28 mouse cellular contexts compared by ENCODE assay signal in the genomic region with DNA sequence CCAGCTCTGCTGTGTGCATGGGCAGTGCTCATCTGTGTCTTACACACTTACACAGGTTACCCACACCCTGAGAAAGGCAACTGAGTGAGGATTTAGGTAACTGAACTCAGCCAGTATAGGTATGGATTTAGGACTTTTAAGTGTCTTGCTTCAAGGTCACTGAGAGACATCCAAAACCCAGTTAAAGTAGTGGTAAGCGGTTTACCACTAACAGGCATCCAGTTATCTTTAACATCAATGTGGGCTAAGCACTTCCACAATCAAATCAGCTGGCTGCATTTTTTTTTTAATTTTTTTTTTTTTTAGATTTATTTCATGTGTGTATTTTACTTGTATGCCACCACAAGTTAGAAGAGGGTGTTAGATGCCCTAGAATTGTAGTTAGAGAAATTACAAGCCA. TPM values are rescaled to one million over a fixed set of nuclear protein-coding genes. Genes with fewer than 3 reads are reported as not detected.
DNase-seq lines count a peak whose midpoint lies in the region; ATAC-seq and TF ChIP-seq lines count a peak whose summit lies in the region.
"Had no signal": no experiment of that assay in that cellular context is flagged by ENCODE, and none has a peak within 500 bp of the region (broad histone marks: within the 10 kb centered on the region; RNA-seq: fewer than 3 reads in every experiment).

No protein-coding gene starts in this region.

- no peak for TF ChIP-seq EP300 in liver, postnatal 0 days (IDR thresholded peaks at IDR 0.05; ENCODE audit: low read depth)

- H3K9ac ChIP-seq in liver, postnatal 0 days (replicated peaks) = no peak overlapping the region
- H3K9ac ChIP-seq in liver, embryonic 12.5 days = no peak overlapping the region
- H3K9ac ChIP-seq in neural tube, embryonic 15.5 days (replicated peaks) = no peak overlapping the region
- H3K9ac ChIP-seq: forebrain, embryonic 13.5 days; hindbrain, embryonic 12.5 days; hindbrain, embryonic 15.5 days; intestine, embryonic 15.5 days had no signal

- WGBS in liver, postnatal 0 days (ENCODE audit: insufficient replicate concordance) = 82% methylated on average over 1 of the region's 1 CpGs
- WGBS in liver, embryonic 12.5 days (ENCODE audit: insufficient replicate concordance) = 77% methylated on average over 1 of the region's 1 CpGs
- WGBS in neural tube, embryonic 15.5 days = 95% methylated on average over 1 of the region's 1 CpGs

- peaks cover 6% of the 10 kb centered on the region for H3K4me1 ChIP-seq in liver, postnatal 0 days (ENCODE audit: insufficient read depth)
- H3K4me1 ChIP-seq in liver, embryonic 12.5 days = peaks cover 9% of the 10 kb centered on the region
- H3K4me1 ChIP-seq in neural tube, embryonic 15.5 days = peaks cover 17% of the 10 kb centered on the region
- H3K4me1 ChIP-seq: intestine, embryonic 15.5 days had no signal

- H3K4me2 ChIP-seq in liver, postnatal 0 days (ENCODE audit: low read depth, low read length) = no peak overlapping the region
- no peak overlapping the region for H3K4me2 ChIP-seq in liver, embryonic 12.5 days
- no peak overlapping the region for H3K4me2 ChIP-seq in neural tube, embryonic 15.5 days
- H3K4me2 ChIP-seq: forebrain, embryonic 13.5 days; hindbrain, embryonic 12.5 days; hindbrain, embryonic 15.5 days; intestine, embryonic 15.5 days had no signal

- 0 out of 2 replicates have a peak overlapping the region, but pooled peaks have one; percentile 82 for H3K27ac ChIP-seq in liver, postnatal 0 days (ENCODE audit: low read depth)
- H3K27ac ChIP-seq in liver, embryonic 12.5 days = no peak overlapping the region
- H3K27ac ChIP-seq in neural tube, embryonic 15.5 days (replicated peaks) = no peak overlapping the region
- H3K27ac ChIP-seq: forebrain, embryonic 10.5 days; forebrain, embryonic 13.5 days; heart, adult 2 months; heart, embryonic 10.5 days; hindbrain, embryonic 12.5 days; hindbrain, embryonic 15.5 days; intestine, embryonic 15.5 days had no signal

- H3K9me3 ChIP-seq in liver, postnatal 0 days (ENCODE audit: low read length) = no peaks in the 10 kb centered on the region
- H3K9me3 ChIP-seq in liver, embryonic 12.5 days (replicated peaks) = no peaks in the 10 kb centered on the region
- no peaks in the 10 kb centered on the region for H3K9me3 ChIP-seq in neural tube, embryonic 15.5 days (replicated peaks)
- H3K9me3 ChIP-seq: forebrain, embryonic 10.5 days; forebrain, embryonic 13.5 days; G1E; heart, embryonic 10.5 days; hindbrain, embryonic 12.5 days; hindbrain, embryonic 15.5 days; intestine, embryonic 15.5 days had no signal

- no peaks in the 10 kb centered on the region for H3K27me3 ChIP-seq in liver, postnatal 0 days (ENCODE audit: insufficient read depth, low read length)
- H3K27me3 ChIP-seq in liver, embryonic 12.5 days (replicated peaks) = no peaks in the 10 kb centered on the region
- no peaks in the 10 kb centered on the region for H3K27me3 ChIP-seq in neural tube, embryonic 15.5 days (replicated peaks)
- H3K27me3 ChIP-seq: CH12.LX; forebrain, embryonic 13.5 days; hindbrain, embryonic 12.5 days; hindbrain, embryonic 15.5 days; intestine, embryonic 15.5 days had no signal

- H3K4me3 ChIP-seq in liver, postnatal 0 days (ENCODE audit: low read depth, low read length) = no peak overlapping the region
- H3K4me3 ChIP-seq in liver, embryonic 12.5 days = no peak overlapping the region
- no peak overlapping the region for H3K4me3 ChIP-seq in neural tube, embryonic 15.5 days (replicated peaks)
- H3K4me3 ChIP-seq: forebrain, embryonic 10.5 days; forebrain, embryonic 13.5 days; heart, adult 2 months; hindbrain, embryonic 12.5 days; hindbrain, embryonic 15.5 days; intestine, embryonic 15.5 days had no signal

- H3K36me3 ChIP-seq in liver, postnatal 0 days (replicated peaks; ENCODE audit: insufficient read depth, low read length) = peaks cover 16% of the 10 kb centered on the region
- peaks cover 62% of the 10 kb centered on the region for H3K36me3 ChIP-seq in liver, embryonic 12.5 days
- peaks cover 15% of the 10 kb centered on the region; the same call in 1 of the 2 replicates for H3K36me3 ChIP-seq in neural tube, embryonic 15.5 days

- no peak for ATAC-seq in liver, postnatal 0 days
- no peak for ATAC-seq in liver, embryonic 12.5 days
- ATAC-seq in common myeloid progenitor, adult 5-6 weeks (replicated peaks; ENCODE audit: low read depth, poor library complexity, severe bottlenecking) = peak; percentile 48; the same call in 1 of the 2 replicates
- ATAC-seq in neural tube, embryonic 15.5 days (ENCODE audit: low FRiP score) = no peak
- ATAC-seq: forebrain, embryonic 13.5 days; forebrain, embryonic 16.5 days; intestine, embryonic 15.5 days had no signal

- DNase-seq in liver, postnatal 0 days = no peak
- peak; percentile 55 for DNase-seq in 416B (ENCODE audit: low read depth)
- DNase-seq in CD4-positive helper T cell, adult 2 months (ENCODE audit: low read depth, low spot score) = peak; percentile 47
- DNase-seq in right cerebral cortex, postnatal 36 days (ENCODE audit: low spot score in 2 of 2) = no peak
- DNase-seq: adrenal gland, adult 2 months; adrenal gland, postnatal 14 days; cerebellum, adult 11-12 months; cerebellum, adult 9-10 months; cerebellum, postnatal 14 days; gastrocnemius, postnatal 10 days; gastrocnemius, postnatal 36 days; heart, adult 2 months; heart, postnatal 10 days; kidney, adult 11 months had no signal

- no peak for TF ChIP-seq CTCF in liver, postnatal 0 days (IDR thresholded peaks at IDR 0.05; ENCODE audit: low read depth)

RNA-seq across cellular contexts. Expression of a gene that starts 1.4 kb away (rescaled TPM):
- 1.2 and 1.8 TPM in 2 replicates for polyA plus RNA-seq in liver, postnatal 0 days (2015; fragmentation: Nextera tagmentation; extraction: Ambion mirVana)
- polyA plus RNA-seq in liver, embryonic 12.5 days (2016; fragmentation: Nextera tagmentation; extraction: Ambion mirVana) = 2.5 and 2.7 TPM in 2 replicates
- not detected in 2 replicates for total RNA-seq in common myeloid progenitor, adult 5-6 weeks (2017)
- 7.6 and 8.9 TPM in 2 replicates for polyA plus RNA-seq in neural tube, embryonic 15.5 days (2015; fragmentation: Nextera tagmentation; extraction: Ambion mirVana)

RNA-seq across cellular contexts. Expression of a gene that starts 6.6 kb away (rescaled TPM):
- polyA plus RNA-seq in liver, postnatal 0 days (2015; fragmentation: Nextera tagmentation; extraction: Ambion mirVana) = 190 and 216 TPM in 2 replicates
- 250 and 266 TPM in 2 replicates for polyA plus RNA-seq in liver, embryonic 12.5 days (2016; fragmentation: Nextera tagmentation; extraction: Ambion mirVana)
- 128 and 156 TPM in 2 replicates for total RNA-seq in common myeloid progenitor, adult 5-6 weeks (2017)
- 152 TPM in 2 replicates for polyA plus RNA-seq in neural tube, embryonic 15.5 days (2015; fragmentation: Nextera tagmentation; extraction: Ambion mirVana)

RNA-seq across cellular contexts. Expression of a gene that starts 16.5 kb away (rescaled TPM):
- polyA plus RNA-seq in liver, postnatal 0 days (2015; fragmentation: Nextera tagmentation; extraction: Ambion mirVana) = 4.9 and 5.1 TPM in 2 replicates
- polyA plus RNA-seq in liver, embryonic 12.5 days (2016; fragmentation: Nextera tagmentation; extraction: Ambion mirVana) = 15.4 and 16.2 TPM in 2 replicates
- 15.6 and 18.6 TPM in 2 replicates for total RNA-seq in common myeloid progenitor, adult 5-6 weeks (2017)
- polyA plus RNA-seq in neural tube, embryonic 15.5 days (2015; fragmentation: Nextera tagmentation; extraction: Ambion mirVana) = 10.3 and 16.5 TPM in 2 replicates

RNA-seq across cellular contexts. Expression of a gene that starts 30.7 kb away (rescaled TPM):
- polyA plus RNA-seq in liver, postnatal 0 days (2015; fragmentation: Nextera tagmentation; extraction: Ambion mirVana) = 1.8 and 2.4 TPM in 2 replicates
- polyA plus RNA-seq in liver, embryonic 12.5 days (2016; fragmentation: Nextera tagmentation; extraction: Ambion mirVana) = 6.2 and 7.1 TPM in 2 replicates
- 1.0 and 3.4 TPM in 2 replicates for total RNA-seq in common myeloid progenitor, adult 5-6 weeks (2017)
- 0.22 and 7.3 TPM in 2 replicates for polyA plus RNA-seq in neural tube, embryonic 15.5 days (2015; fragmentation: Nextera tagmentation; extraction: Ambion mirVana)
- total RNA-seq: adrenal gland, adult 2 months; adrenal gland, postnatal 4 days; gastrocnemius, adult 18-20 months; gastrocnemius, postnatal 10 days; heart, adult 2 months had no signal

Comparison
In these comparisons a context has a peak if more than half of its experiments do, and no peak if none do; other contexts are left out.
1. DNase-seq: peak in 416B (single experiment) and CD4-positive helper T cell, adult 2 months (single experiment); none in liver, postnatal 0 days (single experiment) and right cerebral cortex, postnatal 36 days (0 of 2).